Mouse (Mus musculus) intestine, postnatal 0 days (tissue): ENCODE measurements around the gene Vgll4. TPM values are rescaled to one million over a fixed set of nuclear protein-coding genes. Genes with fewer than 3 reads are reported as not detected.
A peak's percentile ranks its signal among the peaks of the same experiment; 100 is the strongest.

Source experiments
- ATAC-seq: fragments of 200-750 bp; cut with Nextera tagmentation; 2 replicates; pipeline ENCODE4 v1.8.0; 2017; ENCODE audit warnings: mild to moderate bottlenecking, moderate TSS enrichment, moderate library complexity
- H3K27ac ChIP-seq: fragments of 300-500 bp; sonication (generic); 2 replicates; pipeline ENCODE4 v1.5.1; 2014; ENCODE audit warnings: mild to moderate bottlenecking, low read depth, low read length, moderate library complexity
- H3K27me3 ChIP-seq: fragments of 300-500 bp; sonication (generic); replicated peaks from 2 replicates; pipeline ENCODE4 v1.6.1; 2014; ENCODE audit warnings: low read length, mixed read lengths; ENCODE audit not compliant: control insufficient read depth, insufficient read depth
- H3K36me3 ChIP-seq: fragments of 300-500 bp; sonication (generic); 2 replicates; pipeline ENCODE4 v1.6.1; 2014; ENCODE audit warnings: mild to moderate bottlenecking, moderate library complexity; ENCODE audit not compliant: control insufficient read depth, insufficient read depth
- H3K4me1 ChIP-seq: fragments of 300-500 bp; sonication (generic); replicated peaks from 2 replicates; pipeline ENCODE4 v1.6.1; 2014; ENCODE audit warnings: antibody characterized with exemption, low read length, mixed read lengths; ENCODE audit not compliant: control insufficient read depth, insufficient read depth
- H3K4me2 ChIP-seq: fragments of 300-500 bp; sonication (generic); replicated peaks from 2 replicates; pipeline ENCODE4 v1.6.1; 2014; ENCODE audit warnings: low read depth, mild to moderate bottlenecking, moderate library complexity
- H3K4me3 ChIP-seq: fragments of 300-500 bp; sonication (generic); 2 replicates; pipeline ENCODE4 v1.5.1; 2014; ENCODE audit warnings: low read depth, low read length
- H3K9ac ChIP-seq: fragments of 300-500 bp; sonication (generic); 2 replicates; pipeline ENCODE4 v1.6.1; 2014; ENCODE audit warnings: mild to moderate bottlenecking, low read depth, low read length
- H3K9me3 ChIP-seq: fragments of 300-500 bp; sonication (generic); 2 replicates; pipeline ENCODE4 v1.6.1; 2016; ENCODE audit warnings: mixed run types; ENCODE audit not compliant: control insufficient read depth
- CTCF ChIP-seq: sonication (generic); IDR thresholded peaks from 2 replicates; pipeline ENCODE4 v1.5.1; 2016; ENCODE audit warnings: low read depth, mild to moderate bottlenecking, control low read depth, antibody characterized with exemption, moderate library complexity
- WGBS: fragments of 180-500 bp; shearing (Covaris S2); extraction: QIAGEN DNeasy Blood & Tissue Kit; methylation state at CpG from one replicate; pipeline ENCODE4 v1.1.7; 2014; 5-methylcytosine and 5-hydroxymethylcytosine counted together
- polyA plus RNA-seq: library from polyadenylated mRNA; unstranded; fragments of >200 nt; fragmentation: Nextera tagmentation; extraction: Ambion mirVana; gene quantifications from 2 replicates; pipeline ENCODE4 v1.2.1, GENCODE M21; 2015

Gene Vgll4
- polyA plus RNA-seq, 1 experiment from 2014 or later: 31.1 TPM

- H3K27ac ChIP-seq: no peak overlapping the region
- H3K4me2 ChIP-seq: peak overlapping the region; percentile 65
- no peak for ATAC-seq
- peaks cover 13% of the 10 kb centered on the region for H3K4me1 ChIP-seq
- H3K9me3 ChIP-seq: no peaks in the 10 kb centered on the region
- 19% methylated on average over 9 of the region's 9 CpGs for WGBS
- H3K27me3 ChIP-seq: no peaks in the 10 kb centered on the region
- peak; percentile 53 for TF ChIP-seq CTCF
- H3K36me3 ChIP-seq: no peaks in the 10 kb centered on the region
- H3K9ac ChIP-seq: peak overlapping the region; percentile 65
- peak overlapping the region; percentile 38 for H3K4me3 ChIP-seq
Measured at GRCm38 (mm10) chr6:114919670-114920313, 50.0 kb downstream of the Vgll4 start.

GRCm38 (mm10) chr6:114918994-114919393 lies 50.8 kb downstream of the Vgll4 start:
- H3K27ac ChIP-seq: no peak overlapping the region
- no peaks in the 10 kb centered on the region for H3K36me3 ChIP-seq
- 72% methylated on average over 9 of the region's 9 CpGs for WGBS
- no peaks in the 10 kb centered on the region for H3K9me3 ChIP-seq
- TF ChIP-seq CTCF: no peak
- H3K4me2 ChIP-seq: peak overlapping the region; percentile 65
- H3K27me3 ChIP-seq: no peaks in the 10 kb centered on the region
- H3K9ac ChIP-seq: no peak overlapping the region
- peaks cover 13% of the 10 kb centered on the region for H3K4me1 ChIP-seq
- H3K4me3 ChIP-seq: peak overlapping the region; percentile 38; the same call in 1 of the 2 replicates
- no peak for ATAC-seq

- no peak for ATAC-seq
- H3K27ac ChIP-seq: no peak overlapping the region; the same call in 1 of the 2 replicates
- no peaks in the 10 kb centered on the region for H3K27me3 ChIP-seq
- H3K9me3 ChIP-seq: no peaks in the 10 kb centered on the region
- H3K4me3 ChIP-seq: no peak overlapping the region
- H3K36me3 ChIP-seq: no peaks in the 10 kb centered on the region
- TF ChIP-seq CTCF: no peak
- WGBS: 58% methylated on average over 14 of the region's 14 CpGs
- no peak overlapping the region for H3K9ac ChIP-seq
- H3K4me2 ChIP-seq: peak overlapping the region; percentile 65
- H3K4me1 ChIP-seq: peaks cover 13% of the 10 kb centered on the region
Measured at GRCm38 (mm10) chr6:114917770-114918635, 51.8 kb downstream of the Vgll4 start.

- Histone ChIP-seq H3K9me3 (no peaks in the 10 kb centered on the region), H3K4me2 (peak overlapping the region; percentile 54), H3K4me1 (peaks cover 18% of the 10 kb centered on the region), H3K36me3 (no peaks in the 10 kb centered on the region), H3K4me3 (no peak overlapping the region), H3K27ac (peak overlapping the region; percentile 42), H3K27me3 (no peaks in the 10 kb centered on the region), H3K9ac (no peak overlapping the region)
- peak; percentile 35; the same call in 1 of the 2 replicates for ATAC-seq
- TF ChIP-seq CTCF: no peak
- WGBS: 28% methylated on average over 11 of the region's 11 CpGs
Measured at GRCm38 (mm10) chr6:114917129-114917528, 52.7 kb downstream of the Vgll4 start.

- Histone ChIP-seq H3K4me3 (peak overlapping the region; percentile 11; the same call in 1 of the 2 replicates), H3K36me3 (no peaks in the 10 kb centered on the region)
- ATAC-seq: peak; percentile 28; the same call in 1 of the 2 replicates
Measured at GRCm38 (mm10) chr6:114916715-114916992, 53.1 kb downstream of the Vgll4 start.

More at GRCm38 (mm10) chr6:114916715-114916992, 53.1 kb downstream of the Vgll4 start:
- Histone ChIP-seq H3K4me2 (peak overlapping the region; percentile 54), H3K27ac (peak overlapping the region; percentile 42; the same call in 1 of the 2 replicates), H3K27me3 (no peaks in the 10 kb centered on the region), H3K4me1 (peaks cover 18% of the 10 kb centered on the region), H3K9me3 (no peaks in the 10 kb centered on the region), H3K9ac (peak overlapping the region; percentile 31; the same call in 1 of the 2 replicates)
- TF ChIP-seq CTCF: no peak
- 2% methylated on average over 5 of the region's 5 CpGs for WGBS
